Mouse (Mus musculus): ENCODE measurements at regions not wholly inside any gene's neighbourhood (a gene's known extent, or its start where the extent isn't known, plus 50 kb on each side); places are given as distances from the start of the nearest gene placed in this dataset.
A peak's percentile ranks its signal among the peaks of the same experiment; 100 is the strongest.

- no peak for DNase-seq (ENCODE audit: low spot score)
Observed at GRCm38 (mm10) chr4:31826661-31827060, 137.2 kb upstream of the Map3k7 start.

- DNase-seq (ENCODE audit: low spot score) = no peak
Observed at GRCm38 (mm10) chr4:31827266-31827665, 136.6 kb upstream of the Map3k7 start.

- peak; percentile 18 for DNase-seq (ENCODE audit: low spot score)
Observed at GRCm38 (mm10) chr4:31830241-31830640, 133.7 kb upstream of the Map3k7 start.

GRCm38 (mm10) chr4:31831469-31831868 is 132.4 kb upstream of the Map3k7 start:
- DNase-seq (ENCODE audit: low spot score) = no peak

GRCm38 (mm10) chr4:31833828-31834227 is 130.1 kb upstream of the Map3k7 start:
- no peak for DNase-seq (ENCODE audit: low spot score)

- no peak for DNase-seq (ENCODE audit: low spot score)
Observed at GRCm38 (mm10) chr4:31835051-31835450, 128.8 kb upstream of the Map3k7 start.

GRCm38 (mm10) chr4:31838592-31838991 is 125.3 kb upstream of the Map3k7 start:
- DNase-seq (ENCODE audit: low spot score) = no peak

GRCm38 (mm10) chr4:31849763-31850162 is 114.1 kb upstream of the Map3k7 start:
- DNase-seq (ENCODE audit: low spot score) = no peak

- DNase-seq (ENCODE audit: low spot score) = no peak
Observed at GRCm38 (mm10) chr4:31851006-31851405, 112.9 kb upstream of the Map3k7 start.

GRCm38 (mm10) chr4:31853851-31854250 is 110.0 kb upstream of the Map3k7 start:
- no peak for DNase-seq (ENCODE audit: low spot score)

- no peak for DNase-seq (ENCODE audit: low spot score)
Observed at GRCm38 (mm10) chr4:31860389-31860788, 103.5 kb upstream of the Map3k7 start.

GRCm38 (mm10) chr4:31861172-31861571 is 102.7 kb upstream of the Map3k7 start:
- no peak for DNase-seq (ENCODE audit: low spot score)

- DNase-seq (ENCODE audit: low spot score) = peak; percentile 1
Observed at GRCm38 (mm10) chr4:31872985-31873983, 90.6 kb upstream of the Map3k7 start.

- no peak for DNase-seq (ENCODE audit: low spot score)
Observed at GRCm38 (mm10) chr4:31877389-31877788, 86.5 kb upstream of the Map3k7 start.

GRCm38 (mm10) chr4:31878493-31879191 is 85.3 kb upstream of the Map3k7 start:
- no peak for DNase-seq (ENCODE audit: low spot score)

GRCm38 (mm10) chr4:31879192-31879585 is 84.7 kb upstream of the Map3k7 start:
- DNase-seq (ENCODE audit: low spot score) = no peak

GRCm38 (mm10) chr4:31880213-31880612 is 83.7 kb upstream of the Map3k7 start:
- DNase-seq (ENCODE audit: low spot score) = no peak

GRCm38 (mm10) chr4:31889673-31890072 is 74.2 kb upstream of the Map3k7 start:
- DNase-seq (ENCODE audit: low spot score) = no peak

- DNase-seq (ENCODE audit: low spot score) = no peak
Observed at GRCm38 (mm10) chr4:31909086-31909673, 54.7 kb upstream of the Map3k7 start.
